ENCODE assay signal across 10 mouse cellular contexts in the genomic region with DNA sequence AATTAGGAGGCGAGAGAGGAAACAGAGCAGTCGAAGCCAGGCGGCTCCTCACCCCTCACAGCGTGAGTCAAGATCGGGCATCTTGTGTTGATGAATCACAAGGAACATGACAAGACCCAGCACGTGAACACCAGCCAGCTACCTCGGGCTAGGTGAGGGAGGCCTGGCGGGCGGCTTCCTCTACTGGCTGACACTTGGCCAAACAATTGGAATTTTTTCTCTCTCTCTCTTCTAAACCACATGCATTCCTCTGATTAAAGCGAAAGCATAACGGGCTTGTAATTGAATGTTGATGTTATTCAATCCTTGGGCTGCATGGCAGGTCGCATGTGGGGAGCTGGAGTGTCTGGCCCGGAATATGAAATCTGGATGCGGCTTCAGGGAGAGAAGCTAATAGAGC.
A peak's percentile ranks its signal among the peaks of the same experiment; 100 is the strongest.
DNase-seq lines count a peak whose midpoint lies in the region; ATAC-seq and TF ChIP-seq lines count a peak whose summit lies in the region.
"Had no signal": no experiment of that assay in that cellular context is flagged by ENCODE, and none has a peak within 500 bp of the region (broad histone marks: within the 10 kb centered on the region; RNA-seq: fewer than 3 reads in every experiment).

No protein-coding gene starts in this region.

- no peaks in the 10 kb centered on the region for H3K79me2 ChIP-seq in myocyte (ENCODE audit: control insufficient read depth, insufficient read depth)

- no peak for TF ChIP-seq POLR2A in myocyte (IDR thresholded peaks at IDR 0.05; ENCODE audit: insufficient read length, low read depth)

- no peaks in the 10 kb centered on the region for H3K27me3 ChIP-seq in limb, embryonic 13.5 days
- no peaks in the 10 kb centered on the region for H3K27me3 ChIP-seq in limb, embryonic 10.5 days (ENCODE audit: low read depth, poor library complexity, severe bottlenecking)
- no peaks in the 10 kb centered on the region for H3K27me3 ChIP-seq in embryonic facial prominence, embryonic 14.5 days (replicated peaks; ENCODE audit: control insufficient read depth, insufficient read depth, low read length)
- peaks cover 15% of the 10 kb centered on the region for H3K27me3 ChIP-seq in myocyte (ENCODE audit: control insufficient read depth, insufficient read depth, insufficient read length)

- H3K36me3 ChIP-seq in limb, embryonic 13.5 days: no peaks in the 10 kb centered on the region
- H3K36me3 ChIP-seq in limb, embryonic 10.5 days: no peaks in the 10 kb centered on the region
- H3K36me3 ChIP-seq in embryonic facial prominence, embryonic 14.5 days (ENCODE audit: control insufficient read depth, insufficient read depth, low read length): no peaks in the 10 kb centered on the region
- H3K36me3 ChIP-seq in myocyte (ENCODE audit: control insufficient read depth, insufficient read depth): no peaks in the 10 kb centered on the region
- H3K36me3 ChIP-seq: forebrain, embryonic 10.5 days had no signal

- no peak overlapping the region for H3K4me3 ChIP-seq in limb, embryonic 13.5 days
- H3K4me3 ChIP-seq in limb, embryonic 10.5 days: no peak overlapping the region
- H3K4me3 ChIP-seq in embryonic facial prominence, embryonic 14.5 days (ENCODE audit: low read depth, low read length): no peak overlapping the region
- H3K4me3 ChIP-seq in myocyte: no peak overlapping the region
- H3K4me3 ChIP-seq: forebrain, embryonic 10.5 days had no signal

- WGBS in limb, embryonic 13.5 days: 43% methylated on average over 14 of the region's 14 CpGs
- WGBS in limb, embryonic 10.5 days: 69% methylated on average over 14 of the region's 14 CpGs
- 18% methylated on average over 14 of the region's 14 CpGs for whole genome bisulfite sequencing in embryonic facial prominence, embryonic 14.5 days

- H3K9me3 ChIP-seq in limb, embryonic 13.5 days: no peaks in the 10 kb centered on the region
- H3K9me3 ChIP-seq in limb, embryonic 10.5 days (replicated peaks): no peaks in the 10 kb centered on the region
- no peaks in the 10 kb centered on the region for H3K9me3 ChIP-seq in embryonic facial prominence, embryonic 14.5 days (ENCODE audit: control insufficient read depth, low read length)
- H3K9me3 ChIP-seq: forebrain, embryonic 10.5 days had no signal

- H3K27ac ChIP-seq in limb, embryonic 13.5 days: no peak overlapping the region
- H3K27ac ChIP-seq in limb, embryonic 10.5 days: no peak overlapping the region
- no peak overlapping the region for H3K27ac ChIP-seq in embryonic facial prominence, embryonic 14.5 days (replicated peaks; ENCODE audit: low read depth, low read length)
- H3K27ac ChIP-seq: forebrain, embryonic 10.5 days had no signal

- H3K4me2 ChIP-seq in limb, embryonic 13.5 days (replicated peaks): peak overlapping the region; percentile 21; the same call in 1 of the 2 replicates
- peak overlapping the region; percentile 38 for H3K4me2 ChIP-seq in embryonic facial prominence, embryonic 14.5 days (ENCODE audit: low read depth, low read length)
- peak overlapping the region; percentile 66 for H3K4me2 ChIP-seq in myocyte (ENCODE audit: low read depth)

- ATAC-seq in limb, embryonic 13.5 days (ENCODE audit: low FRiP score, low read depth): no peak; the same call in 1 of the 2 replicates
- peak; percentile 81 for ATAC-seq in embryonic facial prominence, embryonic 14.5 days (ENCODE audit: low read depth)

- no peak overlapping the region for H3K9ac ChIP-seq in limb, embryonic 13.5 days
- H3K9ac ChIP-seq in embryonic facial prominence, embryonic 14.5 days (ENCODE audit: low read depth, low read length): no peak overlapping the region

- no peak overlapping the region for H3ac ChIP-seq in myocyte (ENCODE audit: control insufficient read depth, insufficient read length)

- peaks cover 42% of the 10 kb centered on the region for H3K4me1 ChIP-seq in limb, embryonic 13.5 days
- H3K4me1 ChIP-seq in limb, embryonic 10.5 days: peaks cover 40% of the 10 kb centered on the region
- peaks cover 29% of the 10 kb centered on the region for H3K4me1 ChIP-seq in embryonic facial prominence, embryonic 14.5 days (ENCODE audit: control insufficient read depth, insufficient read depth, low read length)

- DNase-seq in limb, embryonic 10.5 days (ENCODE audit: low spot score): no peak
- peak; percentile 76 for DNase-seq in brain, adult 2 months (ENCODE audit: low read depth, low spot score)
- peak; percentile 88 for DNase-seq in embryonic facial prominence, embryonic 14.5 days (ENCODE audit: low spot score)
- DNase-seq in gastrocnemius, adult 18-20 months (ENCODE audit: low spot score): no peak
- no peak for DNase-seq in thymus, postnatal 25 days
- DNase-seq: left cerebral cortex, postnatal 4 days; thymus, postnatal 14 days had no signal

TF ChIP-seq in myocyte, 11 proteins besides CTCF, POLR2A, EP300 and RAD21:
- peak; percentile 14 for TF ChIP-seq USF1 (IDR thresholded peaks at IDR 0.05; ENCODE audit: low read depth)
- no peak for TF ChIP-seq POLR2AphosphoS2 (IDR thresholded peaks at IDR 0.05; ENCODE audit: insufficient read length, low read depth)
TF ChIP-seq in myocyte: peak in this region for 1.

Comparison
In these comparisons a context has a peak if more than half of its experiments do, and no peak if none do; other contexts are left out.
1. DNase-seq: peak in brain, adult 2 months (single experiment) and embryonic facial prominence, embryonic 14.5 days (single experiment); none in limb, embryonic 10.5 days (single experiment), gastrocnemius, adult 18-20 months (single experiment) and thymus, postnatal 25 days (single experiment).
2. Peak in every context shown above with its lines, with median percentiles within 50 percentile points of each other: H3K4me2 ChIP-seq.